8 mouse cellular contexts compared by ENCODE assay signal in genomic region chr10:102158809-102159208, GRCm38 (mm10).
DNase-seq lines count a peak whose midpoint lies in the region; ATAC-seq and TF ChIP-seq lines count a peak whose summit lies in the region.

No protein-coding gene starts in this region.

- intact Hi-C loops in heart, adult 2 months (cut with DNase I): no loop called here

- TF ChIP-seq CTCF in heart, adult 2 months (IDR thresholded peaks at IDR 0.05): no peak

- no peak overlapping the region for H3K9ac ChIP-seq in midbrain, embryonic 11.5 days (ENCODE audit: low read length)
- H3K9ac ChIP-seq in neural tube, embryonic 13.5 days: peak overlapping the region; percentile 62
- H3K9ac ChIP-seq in heart, adult 2 months (ENCODE audit: low read depth, low read length): no peak overlapping the region

- ATAC-seq in midbrain, embryonic 11.5 days (ENCODE audit: low FRiP score): peak; percentile 58; the same call in 1 of the 2 replicates
- peak; percentile 75 for ATAC-seq in neural tube, embryonic 13.5 days (ENCODE audit: low read depth)

- H3K4me2 ChIP-seq in midbrain, embryonic 11.5 days: no peak overlapping the region; the same call in 1 of the 2 replicates
- peak overlapping the region; percentile 51 for H3K4me2 ChIP-seq in neural tube, embryonic 13.5 days

- no peaks in the 10 kb centered on the region for H3K27me3 ChIP-seq in midbrain, embryonic 11.5 days (ENCODE audit: control insufficient read depth, insufficient read depth, low read length)
- H3K27me3 ChIP-seq in midbrain, embryonic 10.5 days (ENCODE audit: low read depth, poor library complexity, severe bottlenecking): no peaks in the 10 kb centered on the region
- no peaks in the 10 kb centered on the region for H3K27me3 ChIP-seq in neural tube, embryonic 13.5 days
- H3K27me3 ChIP-seq in heart, adult 2 months (ENCODE audit: control insufficient read depth, insufficient read depth, low read length): no peaks in the 10 kb centered on the region

- no peaks in the 10 kb centered on the region for H3K4me1 ChIP-seq in midbrain, embryonic 11.5 days (ENCODE audit: control insufficient read depth, insufficient read depth, low read length)
- H3K4me1 ChIP-seq in midbrain, embryonic 10.5 days: 0 out of 2 replicates have a peak, but pooled peaks cover 5% of the 10 kb centered on the region
- H3K4me1 ChIP-seq in neural tube, embryonic 13.5 days (replicated peaks): no peaks in the 10 kb centered on the region
- no peaks in the 10 kb centered on the region for H3K4me1 ChIP-seq in heart, adult 2 months (ENCODE audit: control insufficient read depth, insufficient read depth, low read length)

- no peaks in the 10 kb centered on the region for H3K9me3 ChIP-seq in midbrain, embryonic 11.5 days (ENCODE audit: control insufficient read depth, low read length)
- H3K9me3 ChIP-seq in midbrain, embryonic 10.5 days (replicated peaks): no peaks in the 10 kb centered on the region
- no peaks in the 10 kb centered on the region for H3K9me3 ChIP-seq in neural tube, embryonic 13.5 days

- no peaks in the 10 kb centered on the region for H3K36me3 ChIP-seq in midbrain, embryonic 11.5 days (ENCODE audit: control insufficient read depth, insufficient read depth, low read length)
- no peaks in the 10 kb centered on the region for H3K36me3 ChIP-seq in midbrain, embryonic 10.5 days
- no peaks in the 10 kb centered on the region for H3K36me3 ChIP-seq in neural tube, embryonic 13.5 days
- H3K36me3 ChIP-seq in heart, adult 2 months (ENCODE audit: control insufficient read depth, insufficient read depth, low read length): no peaks in the 10 kb centered on the region

- TF ChIP-seq POLR2A in heart, adult 2 months (IDR thresholded peaks at IDR 0.05; ENCODE audit: insufficient read depth, low read depth, low read length): no peak

- peak; percentile 11 to 39 for DNase-seq in adrenal gland, adult (ENCODE audit: inconsistent age in 2 of 2, low spot score in 1 of 2)
- no peak for DNase-seq in adrenal gland, postnatal 25 days
- DNase-seq in midbrain, embryonic 11.5 days (ENCODE audit: low spot score, missing footprints): peak; percentile 89
- DNase-seq in midbrain, embryonic 10.5 days (ENCODE audit: low spot score): no peak
- peak; percentile 8 to 12 for DNase-seq in layer of hippocampus, postnatal 25 days (ENCODE audit: extremely low spot score in 1 of 2, low spot score in 1 of 2)
- no peak for DNase-seq in heart, adult 2 months
- no peak for DNase-seq in heart, adult 9 months (ENCODE audit: low spot score in 2 of 2)

- 50% methylated on average over 12 of the region's 12 CpGs for whole genome bisulfite sequencing in midbrain, embryonic 11.5 days
- 51% methylated on average over 12 of the region's 12 CpGs for WGBS in midbrain, embryonic 10.5 days
- WGBS in neural tube, embryonic 13.5 days: 23% methylated on average over 12 of the region's 12 CpGs
- 38% methylated on average over 12 of the region's 12 CpGs for WGBS in heart, adult 2 months

- H3K27ac ChIP-seq in midbrain, embryonic 11.5 days (ENCODE audit: low read depth, low read length): no peak overlapping the region
- H3K27ac ChIP-seq in midbrain, embryonic 10.5 days (replicated peaks): no peak overlapping the region
- H3K27ac ChIP-seq in neural tube, embryonic 13.5 days (replicated peaks): peak overlapping the region; percentile 73
- H3K27ac ChIP-seq in heart, adult 2 months: no peak overlapping the region

- H3K4me3 ChIP-seq in midbrain, embryonic 11.5 days (ENCODE audit: low read depth, low read length): no peak overlapping the region
- no peak overlapping the region; the same call in 1 of the 2 replicates for H3K4me3 ChIP-seq in midbrain, embryonic 10.5 days
- peak overlapping the region; percentile 38 for H3K4me3 ChIP-seq in neural tube, embryonic 13.5 days
- H3K4me3 ChIP-seq in heart, adult 2 months: no peak overlapping the region

- no peaks in the 10 kb centered on the region; the same call in 1 of the 2 replicates for H3K79me2 ChIP-seq in heart, adult 2 months (replicated peaks; ENCODE audit: control insufficient read depth, insufficient read depth, low read length)

- no peak for TF ChIP-seq EP300 in heart, adult 2 months (IDR thresholded peaks at IDR 0.05; ENCODE audit: insufficient read depth, low read depth, low read length)

Comparison
In these comparisons a context has a peak if more than half of its experiments do, and no peak if none do; other contexts are left out.
1. DNase-seq: peak in adrenal gland, adult (2 of 2), midbrain, embryonic 11.5 days (single experiment) and layer of hippocampus, postnatal 25 days (2 of 2); none in adrenal gland, postnatal 25 days (single experiment), midbrain, embryonic 10.5 days (single experiment), heart, adult 2 months (0 of 2) and heart, adult 9 months (0 of 2).